Mouse (Mus musculus) myocyte (in vitro differentiated cells): ENCODE data around the gene Gramd1b.

Experiments used
- CEBPB ChIP-seq: IDR thresholded peaks from 2 replicates; pipeline ENCODE4 v1.6.1; 2011; ENCODE audit warnings: mild to moderate bottlenecking, moderate library complexity; ENCODE audit not compliant: poor library complexity, insufficient read depth, severe bottlenecking
- E2F4 ChIP-seq: IDR thresholded peaks from one replicate; pipeline ENCODE4 v1.6.1; 2011; ENCODE audit warnings: mild to moderate bottlenecking, control low read depth, moderate library complexity; ENCODE audit not compliant: insufficient read depth
- MAX ChIP-seq: IDR thresholded peaks from one replicate; pipeline ENCODE4 v1.6.1; 2011; ENCODE audit warnings: low read depth, mild to moderate bottlenecking, control low read depth
- MYOD1 ChIP-seq, 3 experiments: IDR thresholded peaks; one replicate each; pipeline ENCODE4 v1.6.1; 2011; ENCODE audit warnings: control low read depth in 2 of 3, low read depth in 2 of 3, mild to moderate bottlenecking in 2 of 3, moderate library complexity in 1 of 3; ENCODE audit not compliant: insufficient read length in 2 of 3, control insufficient read depth in 1 of 3
- MYOG ChIP-seq, 3 experiments: IDR thresholded peaks; one replicate each; pipeline ENCODE4 v1.6.1; 2011; ENCODE audit warnings: control low read depth in 2 of 3, low read depth in 2 of 3, mild to moderate bottlenecking in 2 of 3; ENCODE audit not compliant: insufficient read length in 2 of 3, control insufficient read depth in 1 of 3, insufficient read depth in 1 of 3
- POLR2A ChIP-seq: IDR thresholded peaks from one replicate; pipeline ENCODE4 v1.6.1; 2011; ENCODE audit warnings: low read depth, mild to moderate bottlenecking, control low read depth, moderate library complexity; ENCODE audit not compliant: insufficient read length
- SRF ChIP-seq: IDR thresholded peaks from one replicate; pipeline ENCODE4 v1.6.1; 2011; ENCODE audit warnings: low read depth; ENCODE audit not compliant: control insufficient read depth, insufficient read length
- TCF12 ChIP-seq: IDR thresholded peaks from one replicate; pipeline ENCODE4 v1.6.1; 2011; ENCODE audit warnings: mild to moderate bottlenecking, control low read depth; ENCODE audit not compliant: poor library complexity, insufficient read depth, severe bottlenecking
- TCF3 ChIP-seq: IDR thresholded peaks from one replicate; pipeline ENCODE4 v1.6.1; 2011; ENCODE audit warnings: low read depth, control low read depth; ENCODE audit not compliant: insufficient read length
- USF1 ChIP-seq: IDR thresholded peaks from one replicate; pipeline ENCODE4 v1.6.1; 2011; ENCODE audit warnings: low read depth, mild to moderate bottlenecking, control low read depth, moderate library complexity

DNA sequence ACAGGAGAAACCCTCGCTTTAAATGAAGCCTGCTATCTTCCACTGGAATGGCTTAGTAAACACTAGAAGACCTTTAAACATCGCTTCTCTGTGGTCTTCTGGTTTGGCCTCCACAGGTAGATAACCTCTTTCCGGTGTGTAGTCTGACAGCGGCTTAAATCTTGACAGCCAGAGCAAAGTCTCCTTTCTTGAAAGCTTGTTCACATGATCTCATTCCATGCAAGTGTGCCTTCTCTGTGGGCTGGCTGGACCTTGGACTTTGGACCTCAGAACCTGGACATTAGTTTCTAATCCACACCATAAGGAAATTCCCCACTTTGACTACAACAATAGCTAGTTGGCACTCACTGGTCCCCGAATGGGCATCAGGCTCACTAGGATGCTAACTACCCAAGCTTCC lies 65.6 kb downstream of the Gramd1b start:
- TF ChIP-seq POLR2A (no peak), MYOD1 (IDR thresholded peaks at IDR 0.05; ENCODE audit: control insufficient read depth in 1 of 3, insufficient read length in 2 of 3, low read depth in 2 of 3) (no peak), TCF3 (no peak), E2F4 (no peak), SRF (no peak), USF1 (no peak), MAX (no peak), TCF12 (no peak), MYOG (IDR thresholded peaks at IDR 0.05; ENCODE audit: control insufficient read depth in 1 of 3, insufficient read depth in 1 of 3, insufficient read length in 2 of 3, low read depth in 2 of 3) (no peak), CEBPB (no peak)
